Mouse (Mus musculus) ES-Bruce4 (cell line): Measurements from ENCODE around the gene Ina.

Experiments used
- EP300 ChIP-seq: IDR thresholded peaks from 2 replicates; pipeline ENCODE4 v1.6.1; 2011; ENCODE audit warnings: low read depth, low read length; ENCODE audit not compliant: insufficient read depth
- POLR2A ChIP-seq: IDR thresholded peaks from one replicate; pipeline ENCODE4 v1.8.1; 2011; ENCODE audit warnings: low read length; ENCODE audit not compliant: insufficient read depth

GRCm38 (mm10) chr19:47050271-47051032, 36.0 kb downstream of the Ina start, which contains the start of gene Pcgf6:
- TF ChIP-seq EP300 (no peak), POLR2A (peak; percentile 66)
